Mouse (Mus musculus) heart, embryonic 16.5 days (tissue): ENCODE measurements around the gene Sprr2e. TPM values are rescaled to one million over a fixed set of nuclear protein-coding genes. Genes with fewer than 3 reads are reported as not detected.

Source experiments
- ATAC-seq: fragments of 200-750 bp; cut with Nextera tagmentation; replicated peaks from 2 replicates; pipeline ENCODE4 v1.8.0; 2017; ENCODE audit warnings: moderate number of reproducible peaks; ENCODE audit not compliant: insufficient read depth, low FRiP score; ENCODE audit errors: extremely low read depth
- H3K27ac ChIP-seq: fragments of 300-500 bp; sonication (generic); 2 replicates; pipeline ENCODE4 v1.5.1; 2014; ENCODE audit warnings: mild to moderate bottlenecking, low read length, control low read depth, moderate library complexity
- H3K27me3 ChIP-seq: fragments of 300-500 bp; sonication (generic); 2 replicates; pipeline ENCODE4 v1.6.1; 2014; ENCODE audit warnings: low read length, mixed read lengths; ENCODE audit not compliant: control insufficient read depth, insufficient read depth
- H3K36me3 ChIP-seq: fragments of 300-500 bp; sonication (generic); 2 replicates; pipeline ENCODE4 v1.6.1; 2014; ENCODE audit not compliant: control insufficient read depth, insufficient read depth
- H3K4me1 ChIP-seq: fragments of 300-500 bp; sonication (generic); 2 replicates; pipeline ENCODE4 v1.6.1; 2014; ENCODE audit warnings: low read length, mixed read lengths; ENCODE audit not compliant: control insufficient read depth, insufficient read depth
- H3K4me2 ChIP-seq: fragments of 300-500 bp; sonication (generic); 2 replicates; pipeline ENCODE4 v1.6.1; 2014; ENCODE audit warnings: low read depth, mild to moderate bottlenecking, control low read depth, low read length
- H3K4me3 ChIP-seq: fragments of 300-500 bp; sonication (generic); 2 replicates; pipeline ENCODE4 v1.5.1; 2014; ENCODE audit warnings: mild to moderate bottlenecking, control low read depth, low read length
- H3K9ac ChIP-seq: fragments of 300-500 bp; sonication (generic); 2 replicates; pipeline ENCODE4 v1.6.1; 2014; ENCODE audit warnings: low read length, control low read depth
- H3K9me3 ChIP-seq: fragments of 300-500 bp; sonication (generic); replicated peaks from 2 replicates; pipeline ENCODE4 v1.6.1; 2016; ENCODE audit warnings: low read length; ENCODE audit not compliant: control insufficient read depth
- whole genome bisulfite sequencing: fragments of 180-500 bp; shearing (Covaris S2); extraction: QIAGEN DNeasy Blood & Tissue Kit; methylation state at CpG from one replicate; pipeline ENCODE4 v1.1.7; 2014; 5-methylcytosine and 5-hydroxymethylcytosine counted together
- polyA plus RNA-seq: library from polyadenylated mRNA; unstranded; fragments of >200 nt; fragmentation: Nextera tagmentation; extraction: Ambion mirVana; gene quantifications from 2 replicates; pipeline ENCODE4 v1.2.1, GENCODE M21; 2015

Sprr2e gene
- polyA plus RNA-seq, 1 experiment from 2014 or later: not detected

- ATAC-seq: no peak
- H3K4me1 ChIP-seq: no peaks in the 10 kb centered on the region
- H3K4me2 ChIP-seq: no peak within 1 kb of the TSS
- no peaks in the 10 kb centered on the region for H3K9me3 ChIP-seq
- 63% methylated on average over 1 of the region's 1 CpGs for WGBS
- H3K27me3 ChIP-seq: no peaks in the 10 kb centered on the region
- no peaks in the 10 kb centered on the region for H3K36me3 ChIP-seq
- no peak within 1 kb of the TSS for H3K4me3 ChIP-seq
- no peak within 1 kb of the TSS for H3K9ac ChIP-seq
- no peak within 1 kb of the TSS for H3K27ac ChIP-seq
Measured at GRCm38 (mm10) chr3:92385385-92385784, 33.4 kb downstream of the Sprr2e start, which contains the start of gene Sprr2h. TSS of gene Sprr2h (plus strand) at chr3:92385685.

GRCm38 (mm10) chr3:92394301-92394700 lies 42.4 kb downstream of the Sprr2e start:
- no peak overlapping the region for H3K9ac ChIP-seq
- H3K4me2 ChIP-seq: no peak overlapping the region
- no peak for ATAC-seq
- no peaks in the 10 kb centered on the region for H3K9me3 ChIP-seq
- no peaks in the 10 kb centered on the region for H3K36me3 ChIP-seq
- H3K4me1 ChIP-seq: no peaks in the 10 kb centered on the region
- no peak overlapping the region for H3K4me3 ChIP-seq
- WGBS: 29% methylated on average over 1 of the region's 1 CpGs
- H3K27ac ChIP-seq: no peak overlapping the region
- no peaks in the 10 kb centered on the region for H3K27me3 ChIP-seq

Other genes with a start within 250 kb of the Sprr2e start
- gene Prr9, start 228.2 kb upstream of the Sprr2e start, polyA plus RNA-seq: 0.12 TPM in 1 of 2 replicates, not detected in the other
- gene Lelp1, start 209.4 kb upstream of the Sprr2e start, polyA plus RNA-seq: not detected in 2 replicates
- gene Sprr2a1, start 136.3 kb upstream of the Sprr2e start, polyA plus RNA-seq: 0.22 and 0.62 TPM in 2 replicates
- 26.9 and 58.8 TPM in 2 replicates for gene Sprr2a2, start 136.2 kb upstream of the Sprr2e start, polyA plus RNA-seq
- 1.9 and 3.6 TPM in 2 replicates for gene Sprr2a3, start 66.7 kb upstream of the Sprr2e start, polyA plus RNA-seq
- gene Sprr2b, start 35.5 kb upstream of the Sprr2e start, polyA plus RNA-seq: 0.21 TPM in 1 of 2 replicates, not detected in the other
- gene Sprr2d, start 13.0 kb upstream of the Sprr2e start, polyA plus RNA-seq: not detected in 2 replicates
- gene Sprr2f, start 13.0 kb downstream of the Sprr2e start, polyA plus RNA-seq: 0.35 TPM in 1 of 2 replicates, not detected in the other
- not detected in 2 replicates for gene Sprr2h, start 33.5 kb downstream of the Sprr2e start, polyA plus RNA-seq
- gene Sprr2i, start 55.8 kb downstream of the Sprr2e start, polyA plus RNA-seq: not detected in 2 replicates
- not detected in 2 replicates for gene Sprr2j-ps, start 65.9 kb downstream of the Sprr2e start, polyA plus RNA-seq
- 3.8 and 18.9 TPM in 2 replicates for gene Gm9774, start 77.3 kb downstream of the Sprr2e start, polyA plus RNA-seq
- not detected in 2 replicates for gene Sprr2k, start 80.4 kb downstream of the Sprr2e start, polyA plus RNA-seq
- 0.19 TPM in 1 of 2 replicates, not detected in the other for gene Sprr1b, start 86.6 kb downstream of the Sprr2e start, polyA plus RNA-seq
- not detected in 2 replicates for gene Sprr3, start 106.6 kb downstream of the Sprr2e start, polyA plus RNA-seq
- gene Sprr1a, start 133.8 kb downstream of the Sprr2e start, polyA plus RNA-seq: 1.2 and 1.6 TPM in 2 replicates
- gene Sprr4, start 148.3 kb downstream of the Sprr2e start, polyA plus RNA-seq: not detected in 2 replicates
- gene 2310046K23Rik, start 182.4 kb downstream of the Sprr2e start, polyA plus RNA-seq: not detected in 2 replicates
- gene Ivl, start 221.6 kb downstream of the Sprr2e start, polyA plus RNA-seq: 0.14 TPM in 1 of 2 replicates, not detected in the other
- gene Smcp, start 236.9 kb downstream of the Sprr2e start, polyA plus RNA-seq: not detected in 2 replicates